Mouse (Mus musculus) midbrain, embryonic 16.5 days (tissue): ENCODE data around the gene Gnb1l. TPM values are rescaled to one million over a fixed set of nuclear protein-coding genes. Genes with fewer than 3 reads are reported as not detected.
A peak's percentile ranks its signal among the peaks of the same experiment; 100 is the strongest.

Experiments
- ATAC-seq: fragments of 200-750 bp; cut with Nextera tagmentation; 2 replicates; pipeline ENCODE4 v1.8.0; 2017; ENCODE audit warnings: moderate TSS enrichment
- H3K27ac ChIP-seq: fragments of 300-500 bp; sonication (generic); 2 replicates; pipeline ENCODE4 v1.5.1; 2014; ENCODE audit warnings: mild to moderate bottlenecking, low read length, mixed read lengths
- H3K27me3 ChIP-seq: fragments of 300-500 bp; sonication (generic); 2 replicates; pipeline ENCODE4 v1.6.1; 2014; ENCODE audit warnings: low read depth, low read length, mixed read lengths; ENCODE audit not compliant: control insufficient read depth, insufficient read depth
- H3K36me3 ChIP-seq: fragments of 300-500 bp; sonication (generic); 2 replicates; pipeline ENCODE4 v1.6.1; 2014; ENCODE audit warnings: mild to moderate bottlenecking, low read length, moderate library complexity, mixed read lengths; ENCODE audit not compliant: control insufficient read depth, insufficient read depth
- H3K4me1 ChIP-seq: fragments of 300-500 bp; sonication (generic); 2 replicates; pipeline ENCODE4 v1.6.1; 2014; ENCODE audit warnings: mild to moderate bottlenecking, low read length, mixed read lengths; ENCODE audit not compliant: control insufficient read depth, insufficient read depth
- H3K4me2 ChIP-seq: fragments of 300-500 bp; sonication (generic); 2 replicates; pipeline ENCODE4 v1.6.1; 2014; ENCODE audit warnings: mild to moderate bottlenecking, low read length, mixed read lengths
- H3K4me3 ChIP-seq: fragments of 300-500 bp; sonication (generic); 2 replicates; pipeline ENCODE4 v1.5.1; 2014; ENCODE audit warnings: low read depth, mild to moderate bottlenecking, low read length, moderate library complexity, mixed read lengths
- H3K9ac ChIP-seq: fragments of 300-500 bp; sonication (generic); 2 replicates; pipeline ENCODE4 v1.6.1; 2014; ENCODE audit warnings: low read depth, low read length, mixed read lengths
- H3K9me3 ChIP-seq: fragments of 300-500 bp; sonication (generic); replicated peaks from 2 replicates; pipeline ENCODE4 v1.6.1; 2014; ENCODE audit warnings: mild to moderate bottlenecking, low read length, mixed read lengths; ENCODE audit not compliant: control insufficient read depth, poor library complexity, severe bottlenecking
- WGBS: fragments of 180-500 bp; shearing (Covaris S2); extraction: QIAGEN DNeasy Blood & Tissue Kit; methylation state at CpG from one replicate; pipeline ENCODE4 v1.1.7; 2014; 5-methylcytosine and 5-hydroxymethylcytosine counted together
- polyA plus RNA-seq: library from polyadenylated mRNA; unstranded; fragments of >200 nt; fragmentation: Nextera tagmentation; extraction: Ambion mirVana; gene quantifications from 2 replicates; pipeline ENCODE4 v1.2.1, GENCODE M21; 2015

Gnb1l gene
- polyA plus RNA-seq, 1 experiment from 2014 or later = 17.6 TPM

DNA sequence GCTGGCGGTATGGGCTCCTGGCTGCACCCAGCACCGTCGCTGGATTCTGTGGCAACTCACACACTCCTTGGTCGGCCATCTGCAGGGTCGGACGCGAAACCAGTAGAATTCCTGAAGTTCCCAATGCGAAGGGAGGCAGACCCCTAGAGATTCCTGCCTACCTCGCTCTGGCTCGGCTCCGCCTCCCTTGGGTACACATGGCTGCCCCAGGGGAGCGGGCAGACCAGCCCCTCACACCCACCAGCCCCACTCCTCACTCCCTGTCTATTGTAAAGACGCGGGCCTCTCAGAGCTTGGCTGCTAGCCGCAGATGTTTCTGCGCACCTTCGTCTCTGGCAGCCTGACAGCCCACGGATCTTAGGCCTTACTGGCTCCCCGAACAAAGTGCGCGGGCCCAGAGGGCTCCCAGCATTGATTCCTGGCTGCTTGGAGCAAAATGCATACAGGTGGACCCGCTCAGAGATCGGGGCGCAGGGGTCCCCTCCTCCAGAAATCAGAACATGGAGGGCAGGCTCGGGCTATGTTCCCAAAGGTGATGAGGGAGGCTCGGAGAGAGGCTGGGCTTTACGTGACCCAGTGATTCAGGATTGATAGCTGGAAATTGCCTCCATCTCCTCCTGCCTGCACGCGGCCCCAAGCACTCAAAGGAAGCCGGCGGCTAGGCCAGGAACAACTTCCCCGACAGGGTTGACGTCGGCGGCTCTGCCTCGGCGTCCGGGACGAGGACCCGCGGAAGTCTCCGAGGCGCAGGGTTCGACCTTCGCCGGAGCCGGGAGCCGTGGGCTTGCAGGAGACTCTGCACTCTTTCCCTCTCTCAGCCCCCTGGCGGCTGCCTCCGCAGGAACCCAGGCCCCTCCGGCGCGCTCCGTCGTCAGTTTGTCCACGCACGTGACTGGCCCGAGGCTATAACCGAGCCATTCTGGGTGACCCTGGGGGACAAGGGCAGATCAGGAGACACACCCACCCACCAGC lies 92.8 kb downstream of the Gnb1l start:
- Histone ChIP-seq H3K4me1 (peaks cover 24% of the 10 kb centered on the region), H3K9me3 (no peaks in the 10 kb centered on the region), H3K27ac (no peak overlapping the region), H3K9ac (no peak overlapping the region), H3K4me2 (peak overlapping the region; percentile 43), H3K4me3 (peak overlapping the region; percentile 16; the same call in 1 of the 2 replicates), H3K27me3 (peaks cover 59% of the 10 kb centered on the region), H3K36me3 (no peaks in the 10 kb centered on the region)
- no peak for ATAC-seq
- 1% methylated on average over 59 of the region's 59 CpGs for WGBS

DNA sequence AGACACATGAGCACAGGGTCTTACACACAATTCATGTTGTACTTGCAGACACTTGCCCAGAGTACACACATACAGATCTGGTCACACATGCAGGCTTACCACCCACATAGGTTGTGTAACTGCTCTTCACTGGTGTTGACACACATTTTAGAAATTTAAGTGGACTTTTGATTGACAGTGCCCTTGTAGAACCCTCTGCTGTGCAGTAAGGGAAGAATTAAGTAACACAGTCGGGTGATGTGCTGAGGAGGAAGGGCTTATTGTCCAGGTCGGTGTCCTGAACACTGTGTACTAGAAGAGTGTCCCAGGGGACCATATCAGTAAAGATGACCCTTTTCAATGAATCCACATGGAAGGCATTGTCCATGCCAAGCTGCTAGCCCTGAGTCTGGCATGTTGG lies 95.4 kb downstream of the Gnb1l start:
- 78% methylated on average over 2 of the region's 2 CpGs for WGBS
- Histone ChIP-seq H3K4me1 (peaks cover 14% of the 10 kb centered on the region), H3K9ac (no peak overlapping the region), H3K4me2 (no peak overlapping the region), H3K27ac (no peak overlapping the region), H3K9me3 (no peaks in the 10 kb centered on the region), H3K27me3 (peaks cover 47% of the 10 kb centered on the region), H3K4me3 (no peak overlapping the region), H3K36me3 (no peaks in the 10 kb centered on the region)
- no peak for ATAC-seq

DNA sequence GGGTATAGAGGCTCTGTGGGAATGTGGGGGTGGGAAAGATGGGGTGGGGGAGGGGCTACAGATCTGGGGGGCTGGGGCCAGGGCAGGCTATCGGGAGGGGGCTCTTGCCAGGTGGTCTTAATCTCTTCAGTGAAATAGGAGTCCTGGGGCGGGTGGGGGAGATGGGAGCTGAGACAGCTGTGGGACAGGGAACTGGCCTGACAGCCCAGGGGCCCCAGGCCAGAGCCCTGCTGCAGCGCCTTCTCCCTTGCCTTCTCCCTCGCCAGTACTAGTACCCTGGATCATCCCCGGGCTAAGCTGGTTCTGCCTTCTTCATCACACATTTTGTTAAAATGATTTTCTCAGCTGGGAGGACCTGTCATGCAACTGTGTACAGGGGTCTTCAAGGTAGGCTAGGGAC lies 97.7 kb downstream of the Gnb1l start:
- WGBS = 38% methylated on average over 5 of the region's 5 CpGs
- H3K36me3 ChIP-seq = no peaks in the 10 kb centered on the region
- H3K27me3 ChIP-seq = peaks cover 24% of the 10 kb centered on the region
- peaks cover 5% of the 10 kb centered on the region; the same call in 1 of the 2 replicates for H3K4me1 ChIP-seq
- no peak overlapping the region for H3K4me3 ChIP-seq
- H3K9me3 ChIP-seq = no peaks in the 10 kb centered on the region
- H3K4me2 ChIP-seq = no peak overlapping the region
- no peak overlapping the region for H3K9ac ChIP-seq
- ATAC-seq = no peak
- no peak overlapping the region for H3K27ac ChIP-seq

DNA sequence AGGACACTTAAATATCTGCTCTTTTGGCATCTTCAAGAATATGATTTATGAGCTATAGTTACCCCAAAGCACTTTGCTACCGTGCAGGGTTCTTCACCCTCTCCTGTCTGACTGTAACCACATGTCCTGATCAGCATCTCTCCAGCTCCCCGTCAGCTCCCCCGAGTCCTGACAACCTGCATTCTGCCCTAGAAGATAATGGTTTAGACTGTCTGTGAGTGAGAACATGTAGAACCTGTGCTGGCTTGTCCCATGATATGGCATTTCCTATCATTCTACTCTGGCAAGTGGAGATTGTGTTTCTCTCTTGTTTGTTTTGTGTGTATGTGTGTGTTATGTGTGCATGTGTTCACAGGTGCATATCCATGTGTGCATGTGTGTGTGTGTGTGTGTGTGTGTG lies 99.5 kb downstream of the Gnb1l start:
- 86% methylated on average over 3 of the region's 3 CpGs for WGBS
- peaks cover 10% of the 10 kb centered on the region for H3K27me3 ChIP-seq

DNA sequence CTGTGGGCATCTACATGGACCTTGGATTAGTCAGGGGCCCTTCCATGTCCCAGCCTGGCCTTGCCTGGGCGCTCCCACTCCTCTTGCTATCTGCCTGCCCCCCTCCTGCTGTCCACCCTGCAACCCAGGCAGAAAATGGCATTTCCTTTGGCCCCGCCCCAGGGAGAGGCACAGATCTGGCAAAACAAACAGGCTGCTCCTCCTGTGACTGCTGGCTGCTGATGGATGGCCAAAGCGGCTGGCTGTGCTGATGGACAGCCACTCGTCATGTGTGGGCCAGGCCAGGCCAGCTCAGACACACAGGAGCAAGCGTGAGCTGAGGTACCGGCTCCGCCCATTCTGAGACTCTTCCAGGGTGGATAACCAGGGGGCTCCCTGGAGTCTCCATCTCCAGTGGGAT lies 102.9 kb downstream of the Gnb1l start:
- no peaks in the 10 kb centered on the region for H3K4me1 ChIP-seq
- H3K4me2 ChIP-seq = no peak overlapping the region
- no peaks in the 10 kb centered on the region for H3K36me3 ChIP-seq
- no peak for ATAC-seq
- H3K9ac ChIP-seq = no peak overlapping the region
- no peaks in the 10 kb centered on the region for H3K9me3 ChIP-seq
- WGBS = 68% methylated on average over 7 of the region's 7 CpGs
- no peak overlapping the region for H3K27ac ChIP-seq
- no peak overlapping the region for H3K4me3 ChIP-seq
- H3K27me3 ChIP-seq = no peaks in the 10 kb centered on the region; the same call in 1 of the 2 replicates

More for the DNA sequence above, 99.5 kb downstream of the Gnb1l start:
- Histone ChIP-seq H3K27ac (no peak overlapping the region), H3K4me2 (no peak overlapping the region), H3K4me1 (no peaks in the 10 kb centered on the region), H3K9me3 (no peaks in the 10 kb centered on the region), H3K9ac (no peak overlapping the region), H3K4me3 (no peak overlapping the region), H3K36me3 (no peaks in the 10 kb centered on the region)
- no peak for ATAC-seq

DNA sequence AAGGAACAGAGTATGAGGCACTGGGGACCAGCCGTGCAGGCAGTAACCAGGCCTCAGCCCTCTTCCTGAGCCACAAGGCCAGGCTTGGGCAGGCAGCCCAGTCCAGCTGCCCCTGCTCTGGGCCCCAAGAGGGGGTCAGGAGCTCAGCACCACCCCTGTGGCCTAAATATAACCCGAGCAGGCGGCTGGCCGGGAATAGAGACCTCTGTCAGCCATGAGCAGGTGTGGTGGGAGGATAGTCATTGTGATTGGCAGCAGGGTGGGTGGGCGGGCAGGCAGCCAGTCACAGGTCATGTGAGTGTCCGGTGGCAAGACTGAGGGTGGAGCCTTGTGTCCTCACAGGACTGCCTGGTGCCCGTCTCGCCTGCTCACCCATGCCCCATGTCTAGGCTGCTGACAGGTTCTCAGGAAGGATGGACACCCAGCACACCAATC lies 105.8 kb downstream of the Gnb1l start:
- Histone ChIP-seq H3K4me3 (no peak overlapping the region), H3K4me2 (no peak overlapping the region), H3K27ac (no peak overlapping the region), H3K27me3 (no peaks in the 10 kb centered on the region), H3K9me3 (no peaks in the 10 kb centered on the region), H3K4me1 (no peaks in the 10 kb centered on the region), H3K9ac (no peak overlapping the region), H3K36me3 (no peaks in the 10 kb centered on the region)
- WGBS = 53% methylated on average over 8 of the region's 8 CpGs
- no peak for ATAC-seq

DNA sequence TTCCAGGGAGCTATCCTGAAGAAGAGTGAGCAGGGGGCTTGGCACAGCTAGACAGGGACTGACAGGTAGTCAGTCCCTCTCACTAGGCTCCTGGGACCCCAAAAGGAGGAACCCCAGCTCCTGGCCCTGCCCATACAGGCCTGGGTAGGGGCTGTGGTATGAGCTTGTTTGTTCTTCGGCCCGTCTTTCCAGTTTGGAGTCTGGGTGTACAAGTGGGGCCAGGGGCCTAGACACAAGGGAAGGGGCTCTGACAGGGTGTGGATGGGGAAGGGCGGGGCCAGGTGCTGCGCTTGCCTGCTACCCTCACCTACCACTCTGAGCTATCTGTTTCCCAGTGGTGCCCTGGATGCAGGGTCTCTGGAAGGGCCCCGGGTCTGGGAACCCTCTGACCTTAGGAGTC lies 107.2 kb downstream of the Gnb1l start:
- H3K9me3 ChIP-seq = no peaks in the 10 kb centered on the region
- 74% methylated on average over 5 of the region's 5 CpGs for WGBS
- no peaks in the 10 kb centered on the region for H3K36me3 ChIP-seq
- H3K27ac ChIP-seq = no peak overlapping the region
- no peak overlapping the region for H3K9ac ChIP-seq
- H3K4me2 ChIP-seq = no peak overlapping the region
- ATAC-seq = no peak
- 0 out of 2 replicates have a peak, but pooled peaks cover 3% of the 10 kb centered on the region for H3K27me3 ChIP-seq
- H3K4me1 ChIP-seq = no peaks in the 10 kb centered on the region
- H3K4me3 ChIP-seq = no peak overlapping the region

DNA sequence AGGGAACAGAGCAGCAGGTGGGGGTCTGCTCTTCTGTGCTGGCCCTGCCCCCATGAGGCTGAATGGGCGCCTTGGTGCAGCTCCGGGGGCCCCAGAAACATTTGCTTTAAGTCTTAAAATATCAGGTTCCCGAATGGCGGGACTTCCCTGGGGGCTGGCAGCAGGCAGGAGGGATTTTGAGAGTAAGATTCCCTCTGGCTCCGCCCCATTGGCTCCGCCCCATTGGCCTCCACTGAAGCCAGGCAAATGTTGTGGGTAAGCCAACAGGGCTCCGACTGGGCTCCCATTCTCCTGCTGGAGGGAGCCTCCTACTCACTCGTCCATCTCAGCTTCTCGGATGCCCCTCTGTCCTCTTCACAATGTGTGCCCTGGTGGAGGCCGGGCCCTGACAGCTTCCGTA lies 109.7 kb downstream of the Gnb1l start:
- WGBS = 6% methylated on average over 11 of the region's 11 CpGs
- Histone ChIP-seq H3K4me2 (no peak overlapping the region), H3K4me1 (no peaks in the 10 kb centered on the region), H3K9ac (no peak overlapping the region), H3K27ac (no peak overlapping the region), H3K27me3 (0 out of 2 replicates have a peak, but pooled peaks cover 3% of the 10 kb centered on the region), H3K9me3 (no peaks in the 10 kb centered on the region), H3K4me3 (no peak overlapping the region), H3K36me3 (no peaks in the 10 kb centered on the region)
- ATAC-seq = no peak

DNA sequence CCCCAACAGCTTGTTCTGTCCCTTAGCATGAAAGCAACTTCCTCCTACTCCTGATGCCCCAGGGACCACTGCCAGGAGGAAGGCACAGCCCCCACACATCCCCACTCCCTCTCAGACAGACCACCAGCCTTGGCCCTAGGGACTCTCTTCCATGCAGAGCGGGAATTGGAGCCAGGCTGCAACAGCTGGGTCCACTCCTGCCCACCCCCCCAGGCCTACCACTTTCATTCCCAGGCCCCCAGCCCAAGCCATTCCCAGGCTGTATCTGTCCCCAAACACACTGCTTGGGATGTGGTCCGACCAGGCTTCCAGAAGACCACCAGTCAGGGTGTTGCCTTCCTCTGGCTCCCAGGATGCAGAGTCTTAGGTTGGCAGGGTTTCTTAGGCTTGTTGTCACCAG lies 110.6 kb downstream of the Gnb1l start:
- Histone ChIP-seq H3K4me2 (no peak overlapping the region), H3K27me3 (0 out of 2 replicates have a peak, but pooled peaks cover 3% of the 10 kb centered on the region), H3K9me3 (no peaks in the 10 kb centered on the region), H3K9ac (no peak overlapping the region), H3K4me3 (no peak overlapping the region), H3K4me1 (no peaks in the 10 kb centered on the region), H3K36me3 (no peaks in the 10 kb centered on the region), H3K27ac (no peak overlapping the region)
- ATAC-seq = no peak
- 85% methylated on average over 2 of the region's 2 CpGs for whole genome bisulfite sequencing
